Mouse (Mus musculus): ENCODE data around the gene Gjb2. TPM values are rescaled to one million over a fixed set of nuclear protein-coding genes. Genes with fewer than 3 reads are reported as not detected.

The Gjb2 gene
- polyA plus RNA-seq (2012; rRNA removed), result 1.7 and 18.7 TPM in 2 replicates

DNA sequence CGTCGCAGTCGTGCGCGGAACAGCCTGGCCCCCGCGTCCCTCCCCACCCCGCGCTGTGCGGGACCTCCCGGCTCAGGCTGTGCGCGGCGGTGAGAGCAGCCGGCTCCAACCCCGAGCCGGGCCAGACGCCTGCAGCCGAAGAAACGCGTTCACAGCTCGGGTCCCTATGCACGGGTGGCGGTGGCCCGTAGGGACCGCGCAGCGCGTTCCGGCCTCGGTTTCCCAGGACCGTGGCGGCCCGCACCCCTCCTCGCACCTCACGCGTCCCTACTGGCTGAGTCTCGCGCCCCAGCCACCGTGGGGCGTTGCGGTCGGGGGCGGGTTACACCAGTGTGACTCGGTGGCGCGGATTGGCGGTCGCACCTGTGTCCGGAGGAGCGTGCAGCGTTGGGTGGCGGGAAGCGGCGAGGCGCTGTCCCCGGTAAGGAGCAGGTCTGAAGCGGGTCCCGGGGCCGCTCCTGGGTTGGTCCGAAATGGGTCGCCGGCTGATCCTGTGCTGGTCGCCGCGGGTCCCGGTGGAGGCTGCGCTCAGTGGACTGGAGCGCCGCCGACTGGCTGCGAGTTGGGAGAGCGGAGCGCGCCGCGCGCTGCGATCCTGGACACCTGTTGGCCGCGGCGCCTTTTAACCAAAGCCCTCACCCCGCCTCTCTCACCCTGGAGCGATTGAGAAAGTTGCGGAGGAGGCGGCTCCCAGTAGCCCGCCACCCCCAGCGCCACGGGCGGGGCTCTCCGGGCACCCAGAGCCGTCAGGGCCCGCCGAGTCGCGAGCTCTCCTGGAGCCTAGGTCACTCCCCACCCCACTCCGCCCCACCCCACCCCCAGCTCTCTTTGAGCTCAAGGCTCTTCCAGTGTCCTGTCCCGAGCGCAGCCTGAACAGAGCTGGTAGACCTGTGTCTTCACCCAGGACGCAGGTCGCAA is at the start of gene Gjb2:
TSS of gene Gjb2 (minus strand) at position 597 of the 918 bp plus-strand sequence.
- 1% methylated on average over 101 of the region's 101 CpGs for WGBS
- peak; percentile 62 for DNase-seq
- Histone ChIP-seq H3K4me1 (ENCODE audit: control insufficient read depth, insufficient read depth, low read length) (no peaks in the 10 kb centered on the region; the same call in 1 of the 2 replicates), H3K4me3 (replicated peaks; ENCODE audit: extremely low read depth, low read depth, low read length) (peak within 1 kb of the TSS; percentile 62)
- TF ChIP-seq CTCF (IDR thresholded peaks at IDR 0.05; ENCODE audit: insufficient read depth, low read length) (no peak), POLR2A (IDR thresholded peaks at IDR 0.05; ENCODE audit: borderline replicate concordance, extremely low read depth, low read depth, low read length) (no peak)

- no peak overlapping the region for H3K4me3 ChIP-seq (replicated peaks; ENCODE audit: extremely low read depth, low read depth, low read length)
- no peak for DNase-seq
- no peak for TF ChIP-seq CTCF (IDR thresholded peaks at IDR 0.05; ENCODE audit: insufficient read depth, low read length)
- TF ChIP-seq POLR2A (IDR thresholded peaks at IDR 0.05; ENCODE audit: borderline replicate concordance, extremely low read depth, low read depth, low read length), result no peak
- H3K4me1 ChIP-seq (ENCODE audit: control insufficient read depth, insufficient read depth, low read length), result no peaks in the 10 kb centered on the region
- 41% methylated on average over 4 of the region's 4 CpGs for WGBS
Measured at GRCm38 (mm10) chr14:57145741-57146140, 41.2 kb upstream of the Gjb2 start.

- TF ChIP-seq CTCF (IDR thresholded peaks at IDR 0.05; ENCODE audit: insufficient read depth, low read length) (no peak), POLR2A (IDR thresholded peaks at IDR 0.05; ENCODE audit: borderline replicate concordance, extremely low read depth, low read depth, low read length) (no peak)
- DNase-seq, result no peak
Measured at GRCm38 (mm10) chr14:57135265-57135664, 30.8 kb upstream of the Gjb2 start.

DNA sequence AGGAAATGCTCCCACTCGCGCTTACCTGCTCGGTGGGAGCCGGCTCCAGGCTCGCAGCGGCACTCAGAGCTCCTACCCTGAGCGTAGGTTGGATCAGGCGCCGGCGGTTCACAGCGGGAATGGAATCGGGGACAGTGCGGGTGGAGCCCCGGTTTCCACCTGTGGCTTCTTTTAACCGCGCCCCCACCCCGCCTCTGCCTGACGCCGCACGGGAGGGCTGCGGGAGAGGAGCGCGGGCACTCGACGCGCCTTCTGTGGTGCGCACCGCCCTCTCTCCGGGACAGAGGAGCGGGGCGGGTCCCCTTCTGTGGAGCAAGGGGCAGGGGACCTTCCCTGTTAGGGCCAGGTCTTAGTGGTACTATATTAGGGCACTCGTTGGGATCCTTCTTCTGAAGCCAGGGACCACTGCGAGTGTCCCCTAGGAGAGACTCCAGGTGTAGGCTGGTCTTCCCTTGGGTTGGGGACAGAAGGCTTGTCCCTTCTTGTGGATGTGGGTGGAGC is 28.7 kb upstream of the Gjb2 start, which contains the start of gene Gjb6:
TSS of gene Gjb6 (minus strand) at position 451 of the 501 bp plus-strand sequence.
- H3K4me1 ChIP-seq (ENCODE audit: control insufficient read depth, insufficient read depth, low read length), result no peaks in the 10 kb centered on the region; the same call in 1 of the 2 replicates
- DNase-seq, result no peak
- TF ChIP-seq CTCF (IDR thresholded peaks at IDR 0.05; ENCODE audit: insufficient read depth, low read length) (no peak), POLR2A (IDR thresholded peaks at IDR 0.05; ENCODE audit: borderline replicate concordance, extremely low read depth, low read depth, low read length) (no peak)
- peak within 1 kb of the TSS; percentile 42 for H3K4me3 ChIP-seq (replicated peaks; ENCODE audit: extremely low read depth, low read depth, low read length)
- WGBS, result 3% methylated on average over 33 of the region's 33 CpGs

More at GRCm38 (mm10) chr14:57135265-57135664, 30.8 kb upstream of the Gjb2 start:
- Histone ChIP-seq H3K4me3 (replicated peaks; ENCODE audit: extremely low read depth, low read depth, low read length) (no peak overlapping the region), H3K4me1 (ENCODE audit: control insufficient read depth, insufficient read depth, low read length) (no peaks in the 10 kb centered on the region)
- WGBS, result 62% methylated on average over 8 of the region's 8 CpGs

DNA sequence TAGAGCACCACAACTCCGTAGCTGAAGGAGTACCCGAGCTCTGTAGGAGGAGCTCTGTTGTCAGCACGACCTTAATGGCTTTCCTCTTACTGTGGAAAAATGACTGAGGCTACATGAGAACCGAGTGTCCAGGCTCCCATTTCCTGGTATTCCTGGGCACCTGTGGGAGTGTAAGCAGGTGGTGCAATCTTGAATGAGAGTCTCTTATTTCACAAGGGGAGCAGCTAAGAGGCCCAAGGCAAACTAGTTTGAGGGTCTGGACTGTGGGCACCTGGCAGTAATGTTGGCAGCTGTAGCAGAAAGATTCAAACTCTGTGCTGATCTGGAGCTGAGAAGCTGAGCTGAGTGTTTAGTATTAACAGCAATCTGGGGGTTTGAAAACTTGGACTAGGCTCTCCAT is 22.9 kb upstream of the Gjb2 start:
- WGBS, result 59% methylated on average over 4 of the region's 4 CpGs
- TF ChIP-seq CTCF (IDR thresholded peaks at IDR 0.05; ENCODE audit: insufficient read depth, low read length), result no peak
- no peak for TF ChIP-seq POLR2A (IDR thresholded peaks at IDR 0.05; ENCODE audit: borderline replicate concordance, extremely low read depth, low read depth, low read length)
- no peak for DNase-seq

DNA sequence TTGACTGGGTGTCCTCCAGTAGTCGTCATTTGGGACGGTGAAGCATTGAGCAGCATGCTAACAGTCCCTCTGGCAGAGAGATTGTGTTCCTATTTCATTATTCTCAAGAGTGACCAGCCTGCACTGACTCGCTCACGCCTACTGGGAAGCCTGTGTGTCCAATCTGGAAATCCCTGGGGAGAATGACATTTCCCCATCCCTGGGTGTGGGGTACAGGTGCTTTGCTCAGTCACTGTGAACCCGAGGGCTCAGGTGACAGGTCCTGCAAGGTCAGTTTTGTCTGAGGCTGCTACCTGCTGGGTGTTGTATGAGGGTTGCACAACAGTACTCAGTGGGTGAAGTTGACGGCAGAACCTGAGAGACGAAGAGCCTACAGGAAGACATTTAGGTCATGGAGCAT is 17.8 kb upstream of the Gjb2 start:
- Histone ChIP-seq H3K4me3 (replicated peaks; ENCODE audit: extremely low read depth, low read depth, low read length) (no peak overlapping the region), H3K4me1 (ENCODE audit: control insufficient read depth, insufficient read depth, low read length) (no peaks in the 10 kb centered on the region)
- DNase-seq, result no peak
- 73% methylated on average over 7 of the region's 7 CpGs for WGBS
- TF ChIP-seq CTCF (IDR thresholded peaks at IDR 0.05; ENCODE audit: insufficient read depth, low read length), result no peak
- no peak for TF ChIP-seq POLR2A (IDR thresholded peaks at IDR 0.05; ENCODE audit: borderline replicate concordance, extremely low read depth, low read depth, low read length)

More for the DNA sequence above, 22.9 kb upstream of the Gjb2 start:
- Histone ChIP-seq H3K4me1 (ENCODE audit: control insufficient read depth, insufficient read depth, low read length) (no peaks in the 10 kb centered on the region; the same call in 1 of the 2 replicates), H3K4me3 (replicated peaks; ENCODE audit: extremely low read depth, low read depth, low read length) (no peak overlapping the region)

DNA sequence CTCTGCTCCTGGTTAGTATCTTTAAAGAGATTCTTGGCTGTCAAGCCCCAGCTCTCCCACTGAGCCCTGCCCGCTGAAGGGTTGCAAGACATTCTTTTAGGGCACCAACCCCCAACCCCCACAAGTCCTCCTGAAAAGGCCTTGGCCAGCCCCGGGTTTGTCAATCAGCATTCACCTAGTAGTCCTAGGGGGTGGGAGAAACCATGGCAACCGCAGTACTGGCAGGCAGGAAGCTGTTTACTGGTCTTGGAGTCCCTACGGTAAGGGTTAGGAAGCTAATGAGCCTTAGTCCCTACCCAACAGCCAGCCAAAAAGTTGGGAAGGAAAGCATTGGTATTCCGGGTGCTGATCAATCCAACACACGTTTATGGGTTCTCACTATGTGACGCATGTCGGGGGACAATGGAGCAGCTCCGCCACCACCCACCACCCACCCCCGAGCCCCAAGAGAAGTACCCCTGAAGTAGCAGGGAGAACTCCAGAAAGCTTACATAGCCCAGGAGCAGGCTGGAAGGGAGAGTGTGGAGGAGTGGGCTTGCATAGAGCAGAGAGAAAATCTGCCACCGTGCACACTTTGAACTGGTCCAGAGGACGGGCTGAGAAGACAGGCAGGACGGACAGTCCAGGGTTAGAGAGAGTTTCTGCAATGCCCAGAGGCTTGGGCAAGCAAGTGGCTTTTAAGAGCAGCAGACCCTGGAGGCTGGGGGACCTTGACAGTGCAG is 11.5 kb upstream of the Gjb2 start, which contains the start of gene Gm4491:
TSS of gene Gm4491 (minus strand) at position 61 of the 722 bp plus-strand sequence.
- WGBS, result 38% methylated on average over 13 of the region's 13 CpGs
- Histone ChIP-seq H3K4me1 (ENCODE audit: control insufficient read depth, insufficient read depth, low read length) (no peaks in the 10 kb centered on the region), H3K4me3 (replicated peaks; ENCODE audit: extremely low read depth, low read depth, low read length) (no peak within 1 kb of the TSS)
- no peak for DNase-seq
- no peak for TF ChIP-seq POLR2A (IDR thresholded peaks at IDR 0.05; ENCODE audit: borderline replicate concordance, extremely low read depth, low read depth, low read length)
- TF ChIP-seq CTCF (IDR thresholded peaks at IDR 0.05; ENCODE audit: insufficient read depth, low read length), result no peak

DNA sequence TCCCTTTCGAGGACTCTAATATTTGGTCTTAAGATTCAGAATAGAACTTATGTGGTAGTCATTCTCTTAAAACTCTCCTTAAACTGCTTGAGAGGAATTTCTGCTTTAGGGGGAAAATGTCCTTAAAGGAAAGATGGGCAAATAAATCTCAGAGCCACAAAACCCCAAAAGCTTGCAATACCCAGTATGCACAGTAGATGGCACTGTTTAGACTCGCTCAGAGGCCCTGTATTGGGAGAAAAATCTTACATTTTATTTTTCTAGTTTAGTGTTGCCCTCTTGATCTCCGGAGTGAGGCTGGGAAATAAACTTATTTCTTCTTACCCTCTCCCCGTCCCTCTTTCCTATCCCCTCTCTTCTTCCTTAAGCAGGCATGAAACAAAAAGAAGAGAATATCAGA is 4.7 kb upstream of the Gjb2 start:
- DNase-seq, result no peak
- no peak overlapping the region for H3K4me3 ChIP-seq (replicated peaks; ENCODE audit: extremely low read depth, low read depth, low read length)
- no peaks in the 10 kb centered on the region for H3K4me1 ChIP-seq (ENCODE audit: control insufficient read depth, insufficient read depth, low read length)
- TF ChIP-seq POLR2A (IDR thresholded peaks at IDR 0.05; ENCODE audit: borderline replicate concordance, extremely low read depth, low read depth, low read length), result no peak
- TF ChIP-seq CTCF (IDR thresholded peaks at IDR 0.05; ENCODE audit: insufficient read depth, low read length), result peak; percentile 39
- WGBS, result 9% methylated on average over 4 of the region's 4 CpGs

- DNase-seq, result no peak
- 57% methylated on average over 5 of the region's 5 CpGs for WGBS
- no peak overlapping the region for H3K4me3 ChIP-seq (replicated peaks; ENCODE audit: extremely low read depth, low read depth, low read length)
- no peaks in the 10 kb centered on the region; the same call in 1 of the 2 replicates for H3K4me1 ChIP-seq (ENCODE audit: control insufficient read depth, insufficient read depth, low read length)
- TF ChIP-seq CTCF (IDR thresholded peaks at IDR 0.05; ENCODE audit: insufficient read depth, low read length) (no peak), POLR2A (IDR thresholded peaks at IDR 0.05; ENCODE audit: borderline replicate concordance, extremely low read depth, low read depth, low read length) (no peak)
Measured at GRCm38 (mm10) chr14:57107916-57108315, 3.4 kb upstream of the Gjb2 start.

All from lung, adult 2 months (tissue).